Mouse (Mus musculus) heart, postnatal 0 days (tissue): ENCODE measurements at regions not wholly inside any gene's neighbourhood (a gene's known extent, or its start where the extent isn't known, plus 50 kb on each side); places are given as distances from the start of the nearest gene placed in this dataset.

Source experiments
- ATAC-seq: fragments of 200-750 bp; cut with Nextera tagmentation; 2 replicates; pipeline ENCODE4 v1.8.0; 2017; ENCODE audit warnings: low read depth, moderate number of reproducible peaks, moderate library complexity; ENCODE audit not compliant: insufficient read depth
- DNase-seq: peaks from one replicate; pipeline ENCODE4 v3.0.0-alpha.2; 2016; ENCODE audit warnings: low spot score
- H3K27ac ChIP-seq: fragments of 300-500 bp; sonication (generic); 2 replicates; pipeline ENCODE4 v1.5.1; 2014; ENCODE audit warnings: low read depth, mild to moderate bottlenecking
- H3K27me3 ChIP-seq: fragments of 300-500 bp; sonication (generic); 2 replicates; pipeline ENCODE4 v1.6.1; 2014; ENCODE audit warnings: low read length, mixed read lengths; ENCODE audit not compliant: control insufficient read depth, insufficient read depth
- H3K36me3 ChIP-seq: fragments of 300-500 bp; sonication (generic); replicated peaks from 2 replicates; pipeline ENCODE4 v1.6.1; 2014; ENCODE audit warnings: low read length, mixed read lengths; ENCODE audit not compliant: control insufficient read depth, insufficient read depth
- H3K4me1 ChIP-seq: fragments of 300-500 bp; sonication (generic); 2 replicates; pipeline ENCODE4 v1.6.1; 2014; ENCODE audit warnings: antibody characterized with exemption; ENCODE audit not compliant: control insufficient read depth, insufficient read depth
- H3K4me2 ChIP-seq: fragments of 300-500 bp; sonication (generic); 2 replicates; pipeline ENCODE4 v1.6.1; 2014; ENCODE audit warnings: low read depth, mild to moderate bottlenecking, low read length, moderate library complexity
- H3K4me3 ChIP-seq: fragments of 300-500 bp; sonication (generic); 2 replicates; pipeline ENCODE4 v1.5.1; 2014; ENCODE audit warnings: low read depth, low read length
- H3K9ac ChIP-seq: fragments of 300-500 bp; sonication (generic); replicated peaks from 2 replicates; pipeline ENCODE4 v1.6.1; 2014; ENCODE audit warnings: low read depth, low read length, mixed read lengths
- H3K9me3 ChIP-seq: fragments of 300-500 bp; sonication (generic); replicated peaks from 2 replicates; pipeline ENCODE4 v1.6.1; 2016; ENCODE audit warnings: low read length; ENCODE audit not compliant: control insufficient read depth
- CTCF ChIP-seq: IDR thresholded peaks from 2 replicates; pipeline ENCODE4 v1.5.1; 2016; ENCODE audit warnings: antibody characterized with exemption, control low read depth, low read depth
- EP300 ChIP-seq: IDR thresholded peaks from 2 replicates; pipeline ENCODE4 v1.6.1; 2016; ENCODE audit warnings: antibody characterized with exemption, low read depth
- WGBS: fragments of 180-500 bp; shearing (Covaris S2); extraction: QIAGEN DNeasy Blood & Tissue Kit; methylation state at CpG from one replicate; pipeline ENCODE4 v1.1.7; 2014; 5-methylcytosine and 5-hydroxymethylcytosine counted together

GRCm38 (mm10) chr14:106314079-106314551 is 208.1 kb downstream of the Trim52 start:
- no peak for TF ChIP-seq CTCF
- TF ChIP-seq EP300: no peak
- H3K27ac ChIP-seq: no peak overlapping the region
- no peak for DNase-seq
- H3K27me3 ChIP-seq: no peaks in the 10 kb centered on the region
- no peaks in the 10 kb centered on the region for H3K4me1 ChIP-seq
- H3K4me2 ChIP-seq: no peak overlapping the region
- 76% methylated on average over 9 of the region's 9 CpGs for WGBS
- H3K36me3 ChIP-seq: no peaks in the 10 kb centered on the region
- no peaks in the 10 kb centered on the region for H3K9me3 ChIP-seq
- H3K4me3 ChIP-seq: no peak overlapping the region
- ATAC-seq: no peak
- no peak overlapping the region for H3K9ac ChIP-seq

- no peaks in the 10 kb centered on the region for H3K27me3 ChIP-seq
- WGBS: 21% methylated on average over 5 of the region's 5 CpGs
- no peaks in the 10 kb centered on the region for H3K9me3 ChIP-seq
- ATAC-seq: no peak
- no peaks in the 10 kb centered on the region for H3K36me3 ChIP-seq
- no peak overlapping the region for H3K27ac ChIP-seq
- no peak overlapping the region for H3K4me3 ChIP-seq
- H3K4me2 ChIP-seq: no peak overlapping the region
- no peak overlapping the region for H3K9ac ChIP-seq
- no peak for DNase-seq
- H3K4me1 ChIP-seq: no peaks in the 10 kb centered on the region
- TF ChIP-seq EP300 (no peak), CTCF (no peak)
Measured at GRCm38 (mm10) chr14:106318767-106319166, 212.8 kb downstream of the Trim52 start.

GRCm38 (mm10) chr14:106327653-106328283 is 221.8 kb downstream of the Trim52 start:
- H3K36me3 ChIP-seq: no peaks in the 10 kb centered on the region
- no peak overlapping the region for H3K4me3 ChIP-seq
- H3K27ac ChIP-seq: no peak overlapping the region
- no peaks in the 10 kb centered on the region for H3K9me3 ChIP-seq
- TF ChIP-seq CTCF (no peak), EP300 (no peak)
- no peak overlapping the region for H3K9ac ChIP-seq
- H3K4me2 ChIP-seq: no peak overlapping the region
- no peaks in the 10 kb centered on the region for H3K4me1 ChIP-seq
- ATAC-seq: no peak
- H3K27me3 ChIP-seq: no peaks in the 10 kb centered on the region
- DNase-seq: no peak
- 62% methylated on average over 8 of the region's 8 CpGs for WGBS

DNA sequence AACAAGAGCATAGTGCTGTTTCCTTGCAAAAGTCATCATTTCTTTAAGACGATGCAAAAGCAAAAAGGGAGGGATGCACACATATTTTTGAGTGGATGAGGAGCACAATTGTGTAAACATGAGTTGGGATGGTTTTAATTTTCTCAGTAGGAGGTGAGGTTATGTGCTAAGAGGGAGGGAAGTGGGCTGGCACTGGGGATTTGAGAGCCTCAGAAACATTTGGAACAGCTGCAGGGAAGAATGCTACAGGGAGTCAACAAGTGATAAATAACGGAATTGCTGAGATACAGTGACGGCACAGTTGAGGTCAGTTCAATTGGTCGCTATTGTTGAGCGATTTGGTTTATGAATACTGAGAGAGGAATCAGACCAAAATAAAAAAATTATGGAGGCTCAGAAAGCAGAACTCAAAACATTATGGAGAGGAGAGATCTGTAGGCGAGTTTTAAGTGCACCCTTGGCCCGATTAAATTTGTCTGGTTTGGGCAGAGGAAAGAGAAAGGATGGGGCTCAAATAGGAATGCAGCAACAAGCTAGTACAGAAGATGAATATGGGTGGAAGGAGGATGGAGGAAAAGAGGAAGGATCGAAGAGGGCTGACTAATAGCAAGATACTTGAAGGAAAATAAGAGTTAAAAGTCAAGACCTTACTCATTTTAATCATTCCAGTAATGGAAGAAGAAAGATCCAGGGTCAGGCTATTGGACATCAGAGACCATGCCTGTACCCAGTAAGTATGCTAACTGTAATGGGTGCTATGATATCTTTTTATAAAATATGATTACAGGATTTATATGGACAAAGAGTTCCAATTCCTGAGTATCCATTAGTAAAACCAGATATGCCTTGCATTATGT is 259.0 kb downstream of the Trim52 start:
- H3K27me3 ChIP-seq: no peaks in the 10 kb centered on the region
- no peak overlapping the region for H3K4me2 ChIP-seq
- WGBS: 48% methylated on average over 8 of the region's 8 CpGs
- ATAC-seq (no peak), DNase-seq (no peak)
- H3K9me3 ChIP-seq: no peaks in the 10 kb centered on the region
- no peaks in the 10 kb centered on the region for H3K36me3 ChIP-seq
- H3K4me3 ChIP-seq: no peak overlapping the region
- H3K9ac ChIP-seq: no peak overlapping the region
- H3K4me1 ChIP-seq: no peaks in the 10 kb centered on the region
- no peak for TF ChIP-seq EP300
- no peak for TF ChIP-seq CTCF
- H3K27ac ChIP-seq: no peak overlapping the region

DNA sequence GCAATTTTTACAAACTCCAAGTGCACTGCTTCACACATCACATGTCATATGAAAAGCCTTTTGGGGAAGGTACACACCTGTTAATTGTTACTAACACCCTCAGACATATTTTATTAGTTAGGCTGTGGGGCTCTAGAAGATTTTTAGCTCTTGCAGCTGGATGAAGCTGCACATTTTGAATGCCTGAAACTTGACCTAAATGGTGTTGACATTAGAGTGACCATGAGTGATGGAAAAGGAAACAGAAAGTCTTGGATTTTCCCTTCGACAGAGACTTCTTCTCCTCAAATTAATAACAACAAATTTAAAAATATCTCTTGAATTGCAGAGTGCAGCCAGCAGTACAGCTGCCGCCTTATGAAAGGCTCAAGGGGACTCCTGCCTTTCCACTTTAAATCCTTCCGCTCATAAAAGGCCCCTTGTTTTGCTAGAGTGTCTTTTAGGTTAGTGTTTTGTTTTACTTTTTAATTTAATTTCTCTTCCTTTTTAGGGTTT is 259.7 kb downstream of the Trim52 start:
- no peak overlapping the region for H3K4me2 ChIP-seq

More for the DNA sequence above, 259.7 kb downstream of the Trim52 start:
- no peak overlapping the region for H3K9ac ChIP-seq
- H3K9me3 ChIP-seq: no peaks in the 10 kb centered on the region
- no peaks in the 10 kb centered on the region for H3K4me1 ChIP-seq
- TF ChIP-seq CTCF (no peak), EP300 (no peak)
- H3K36me3 ChIP-seq: no peaks in the 10 kb centered on the region
- H3K27ac ChIP-seq: no peak overlapping the region
- 56% methylated on average over 3 of the region's 3 CpGs for WGBS
- ATAC-seq: no peak
- no peaks in the 10 kb centered on the region for H3K27me3 ChIP-seq
- DNase-seq: no peak
- no peak overlapping the region for H3K4me3 ChIP-seq
